Comparison of ENCODE assay signal across 8 mouse cellular contexts in genomic region chr6:29444773-29445172, GRCm38 (mm10). TPM values are rescaled to one million over a fixed set of nuclear protein-coding genes. Genes with fewer than 3 reads are reported as not detected.
DNase-seq lines count a peak whose midpoint lies in the region; ATAC-seq and TF ChIP-seq lines count a peak whose summit lies in the region.

No protein-coding gene starts in this region.

- no peak overlapping the region for H3K4me3 ChIP-seq in neural tube, embryonic 15.5 days (replicated peaks)
- no peak overlapping the region for H3K4me3 ChIP-seq in limb, embryonic 10.5 days
- H3K4me3 ChIP-seq in stomach, postnatal 0 days (ENCODE audit: low read depth, low read length), result no peak overlapping the region

- no peaks in the 10 kb centered on the region for H3K4me1 ChIP-seq in neural tube, embryonic 15.5 days
- no peaks in the 10 kb centered on the region for H3K4me1 ChIP-seq in limb, embryonic 10.5 days
- H3K4me1 ChIP-seq in stomach, postnatal 0 days (replicated peaks; ENCODE audit: control insufficient read depth, insufficient read depth), result no peaks in the 10 kb centered on the region

- TF ChIP-seq CTCF in stomach, postnatal 0 days (IDR thresholded peaks at IDR 0.05; ENCODE audit: low read depth), result peak; percentile 79

- no peak overlapping the region for H3K4me2 ChIP-seq in neural tube, embryonic 15.5 days
- no peak overlapping the region for H3K4me2 ChIP-seq in stomach, postnatal 0 days (replicated peaks; ENCODE audit: low read depth)

- H3K27ac ChIP-seq in neural tube, embryonic 15.5 days (replicated peaks), result no peak overlapping the region
- H3K27ac ChIP-seq in limb, embryonic 10.5 days, result no peak overlapping the region
- H3K27ac ChIP-seq in stomach, postnatal 0 days (replicated peaks), result no peak overlapping the region

- TF ChIP-seq EP300 in stomach, postnatal 0 days (optimal IDR thresholded peaks at IDR 0.05), result no peak

- no peaks in the 10 kb centered on the region; the same call in 1 of the 2 replicates for H3K36me3 ChIP-seq in neural tube, embryonic 15.5 days
- H3K36me3 ChIP-seq in limb, embryonic 10.5 days, result peaks cover 68% of the 10 kb centered on the region
- peaks cover 18% of the 10 kb centered on the region for H3K36me3 ChIP-seq in stomach, postnatal 0 days (ENCODE audit: control insufficient read depth, insufficient read depth, low read length)

- H3K9ac ChIP-seq in neural tube, embryonic 15.5 days (replicated peaks), result no peak overlapping the region
- no peak overlapping the region for H3K9ac ChIP-seq in stomach, postnatal 0 days (ENCODE audit: low read length)

- DNase-seq in frontal cortex, postnatal 25 days (ENCODE audit: low spot score in 2 of 2), result no peak
- DNase-seq in neural tube, embryonic 10.5 days (ENCODE audit: extremely low spot score, low spot score), result peak; percentile 49
- peak; percentile 38 for DNase-seq in brain, adult 2 months (ENCODE audit: low read depth, low spot score)
- peak; percentile 61 for DNase-seq in limb, embryonic 10.5 days (ENCODE audit: low spot score)
- peak; percentile 49 for DNase-seq in stomach, postnatal 0 days (ENCODE audit: low spot score)
- DNase-seq in urinary bladder, postnatal 36 days (ENCODE audit: low spot score in 2 of 2), result no peak

- no peaks in the 10 kb centered on the region for H3K27me3 ChIP-seq in neural tube, embryonic 15.5 days (replicated peaks)
- no peaks in the 10 kb centered on the region for H3K27me3 ChIP-seq in limb, embryonic 10.5 days (ENCODE audit: low read depth, poor library complexity, severe bottlenecking)
- no peaks in the 10 kb centered on the region for H3K27me3 ChIP-seq in stomach, postnatal 0 days (ENCODE audit: control insufficient read depth, insufficient read depth, low read length)

- 73% methylated on average over 11 of the region's 11 CpGs for WGBS in neural tube, embryonic 15.5 days
- WGBS in limb, embryonic 10.5 days, result 71% methylated on average over 11 of the region's 11 CpGs
- 68% methylated on average over 11 of the region's 11 CpGs for WGBS in stomach, postnatal 0 days

- ATAC-seq in frontal cortex, adult (ENCODE audit: low TSS enrichment), result peak; percentile 65
- ATAC-seq in neural tube, embryonic 15.5 days (ENCODE audit: low FRiP score), result no peak
- no peak for ATAC-seq in stomach, postnatal 0 days (ENCODE audit: low FRiP score, low TSS enrichment)

- no peaks in the 10 kb centered on the region for H3K9me3 ChIP-seq in neural tube, embryonic 15.5 days (replicated peaks)
- no peaks in the 10 kb centered on the region for H3K9me3 ChIP-seq in limb, embryonic 10.5 days (replicated peaks)
- H3K9me3 ChIP-seq in stomach, postnatal 0 days (ENCODE audit: control insufficient read depth, low read length), result no peaks in the 10 kb centered on the region

RNA-seq across cellular contexts. Expression of gene Flnc, which starts 11.7 kb away (rescaled TPM):
- polyA plus RNA-seq in neural tube, embryonic 15.5 days (2015; fragmentation: Nextera tagmentation; extraction: Ambion mirVana), result 5.2 and 5.3 TPM in 2 replicates
- polyA plus RNA-seq in limb, embryonic 10.5 days (2016; fragmentation: Nextera tagmentation; extraction: Ambion mirVana), result 3.7 and 5.6 TPM in 2 replicates
- 5.5 and 5.9 TPM in 2 replicates for polyA plus RNA-seq in stomach, postnatal 0 days (2015; fragmentation: Nextera tagmentation; extraction: Ambion mirVana)

RNA-seq across cellular contexts. Expression of gene Atp6v1f, which starts 22.7 kb away (rescaled TPM):
- 347 and 386 TPM in 2 replicates for polyA plus RNA-seq in neural tube, embryonic 15.5 days (2015; fragmentation: Nextera tagmentation; extraction: Ambion mirVana)
- polyA plus RNA-seq in limb, embryonic 10.5 days (2016; fragmentation: Nextera tagmentation; extraction: Ambion mirVana), result 185 and 196 TPM in 2 replicates
- polyA plus RNA-seq in stomach, postnatal 0 days (2015; fragmentation: Nextera tagmentation; extraction: Ambion mirVana), result 263 and 269 TPM in 2 replicates

RNA-seq across cellular contexts. Expression of gene Atp6v1fnb, which starts 26.5 kb away (rescaled TPM):
- 0.40 and 0.68 TPM in 2 replicates for polyA plus RNA-seq in neural tube, embryonic 15.5 days (2015; fragmentation: Nextera tagmentation; extraction: Ambion mirVana)
- polyA plus RNA-seq in limb, embryonic 10.5 days (2016; fragmentation: Nextera tagmentation; extraction: Ambion mirVana), result 0.34 TPM in 1 of 2 replicates, not detected in the other
- not detected in 2 replicates for polyA plus RNA-seq in stomach, postnatal 0 days (2015; fragmentation: Nextera tagmentation; extraction: Ambion mirVana)

RNA-seq across cellular contexts. Expression of gene Ccdc136, which starts 48.7 kb away (rescaled TPM):
- polyA plus RNA-seq in neural tube, embryonic 15.5 days (2015; fragmentation: Nextera tagmentation; extraction: Ambion mirVana), result 49.2 and 53.6 TPM in 2 replicates
- polyA plus RNA-seq in limb, embryonic 10.5 days (2016; fragmentation: Nextera tagmentation; extraction: Ambion mirVana), result 19.4 and 29.8 TPM in 2 replicates
- polyA plus RNA-seq in stomach, postnatal 0 days (2015; fragmentation: Nextera tagmentation; extraction: Ambion mirVana), result 12.4 and 12.6 TPM in 2 replicates

RNA-seq across cellular contexts. Expression of gene Opn1sw, which starts 56.5 kb away (rescaled TPM):
- 0.22 and 0.61 TPM in 2 replicates for polyA plus RNA-seq in neural tube, embryonic 15.5 days (2015; fragmentation: Nextera tagmentation; extraction: Ambion mirVana)
- polyA plus RNA-seq in limb, embryonic 10.5 days (2016; fragmentation: Nextera tagmentation; extraction: Ambion mirVana), result 0.34 and 0.38 TPM in 2 replicates
- polyA plus RNA-seq in stomach, postnatal 0 days (2015; fragmentation: Nextera tagmentation; extraction: Ambion mirVana), result 1.9 and 2.1 TPM in 2 replicates

Comparison
In these comparisons a context has a peak if more than half of its experiments do, and no peak if none do; other contexts are left out.
1. DNase-seq: peak in neural tube, embryonic 10.5 days (single experiment), brain, adult 2 months (single experiment), limb, embryonic 10.5 days (single experiment) and stomach, postnatal 0 days (single experiment); none in frontal cortex, postnatal 25 days (0 of 2) and urinary bladder, postnatal 36 days (0 of 2).